Mouse (Mus musculus): ENCODE data around the gene Pemt.

The Pemt gene

GRCm38 (mm10) chr11:60001231-60001980 is 44.9 kb downstream of the Pemt start:
- DNase-seq (ENCODE audit: low spot score in 2 of 2) = no peak

DNA sequence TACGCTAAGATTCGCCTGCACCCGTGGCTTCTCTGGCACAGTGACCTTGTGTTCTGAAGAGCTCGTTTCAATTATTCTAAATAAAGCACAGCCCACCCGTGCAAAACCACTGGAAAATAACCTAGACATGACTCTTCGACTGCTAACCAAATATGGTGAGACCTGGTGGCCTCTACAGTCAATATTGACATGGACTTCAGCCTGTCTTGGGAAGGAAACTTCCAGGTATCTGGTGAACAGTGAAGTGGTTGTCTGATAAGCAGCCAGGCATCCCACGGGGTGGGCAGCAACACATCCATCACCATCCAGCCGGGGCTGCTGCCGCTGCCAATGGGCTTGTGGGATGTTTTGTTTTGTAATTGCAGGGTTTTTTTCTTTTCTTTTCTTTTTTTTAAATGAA is 52.0 kb downstream of the Pemt start:
- DNase-seq (ENCODE audit: low spot score in 2 of 2) = no peak

DNA sequence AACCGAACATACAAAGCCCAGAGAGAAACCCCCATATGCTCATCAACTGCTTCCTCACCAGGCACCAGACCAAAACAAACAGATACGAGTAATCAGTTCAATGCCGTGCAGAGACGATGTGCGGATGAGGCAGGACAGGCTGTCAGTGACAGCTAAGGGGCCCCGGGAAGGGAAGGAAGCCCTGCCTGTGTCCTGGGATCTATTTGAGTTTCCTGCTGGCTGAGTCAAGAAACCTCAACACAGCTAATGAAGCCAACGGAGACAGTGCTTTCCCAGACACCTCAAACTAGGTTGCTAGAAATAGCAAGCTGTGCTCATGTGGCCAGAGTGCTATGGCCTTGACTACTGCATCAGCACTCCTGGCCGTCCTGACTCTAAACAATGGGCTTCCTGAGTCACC is 54.9 kb downstream of the Pemt start:
- no peak for DNase-seq (ENCODE audit: low spot score in 2 of 2)

- no peak for DNase-seq (ENCODE audit: low spot score in 2 of 2)
Measured at GRCm38 (mm10) chr11:59989406-59989805, 56.9 kb downstream of the Pemt start.

GRCm38 (mm10) chr11:59977831-59978230 is 68.5 kb downstream of the Pemt start:
- no peak for DNase-seq (ENCODE audit: low spot score in 2 of 2)

DNA sequence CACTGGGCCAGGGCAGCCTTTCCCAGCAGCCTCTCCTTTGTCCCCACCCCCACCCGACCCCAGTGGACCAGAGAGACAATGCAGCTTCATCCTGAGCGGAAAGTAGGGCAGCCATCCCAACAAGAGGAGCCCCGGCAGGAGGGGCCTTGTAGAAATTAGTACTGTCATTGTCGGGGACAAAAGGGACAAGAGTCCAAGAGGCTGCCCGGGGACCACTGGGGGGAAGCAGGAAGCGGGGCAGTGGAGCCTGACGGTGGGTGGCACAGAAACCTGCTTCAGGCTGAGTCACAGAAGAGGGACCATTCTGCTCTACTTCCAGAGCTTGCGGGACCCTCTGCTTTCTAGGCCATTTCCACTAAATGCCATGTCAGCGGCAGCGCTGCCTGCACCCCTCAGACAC is 71.0 kb downstream of the Pemt start:
- no peak for DNase-seq (ENCODE audit: low spot score in 2 of 2)

- no peak for DNase-seq (ENCODE audit: low spot score in 2 of 2)
Measured at GRCm38 (mm10) chr11:59973389-59973788, 72.9 kb downstream of the Pemt start.

DNA sequence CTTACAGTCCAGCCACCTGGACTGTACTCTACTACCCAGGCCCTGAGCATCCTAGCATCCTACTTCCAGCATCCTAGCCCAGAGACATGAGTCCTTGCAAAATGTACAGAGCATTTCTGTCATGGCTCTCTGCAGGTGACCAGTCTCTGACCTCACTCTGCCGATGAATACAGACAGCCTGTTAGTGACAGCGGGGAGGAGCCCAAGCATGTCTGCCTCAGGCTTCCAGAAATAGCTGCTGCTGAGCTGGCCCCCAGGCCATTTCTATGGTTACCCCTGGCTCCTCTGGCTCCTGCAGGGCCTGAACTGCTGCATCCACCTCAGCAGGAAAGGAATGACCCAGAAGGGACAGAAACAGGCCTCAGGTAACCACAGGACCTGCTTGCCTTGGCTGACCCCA is 74.6 kb downstream of the Pemt start:
- no peak for DNase-seq (ENCODE audit: low spot score in 2 of 2)

GRCm38 (mm10) chr11:59970780-59971179 is 75.5 kb downstream of the Pemt start:
- no peak for DNase-seq (ENCODE audit: low spot score in 2 of 2)

DNA sequence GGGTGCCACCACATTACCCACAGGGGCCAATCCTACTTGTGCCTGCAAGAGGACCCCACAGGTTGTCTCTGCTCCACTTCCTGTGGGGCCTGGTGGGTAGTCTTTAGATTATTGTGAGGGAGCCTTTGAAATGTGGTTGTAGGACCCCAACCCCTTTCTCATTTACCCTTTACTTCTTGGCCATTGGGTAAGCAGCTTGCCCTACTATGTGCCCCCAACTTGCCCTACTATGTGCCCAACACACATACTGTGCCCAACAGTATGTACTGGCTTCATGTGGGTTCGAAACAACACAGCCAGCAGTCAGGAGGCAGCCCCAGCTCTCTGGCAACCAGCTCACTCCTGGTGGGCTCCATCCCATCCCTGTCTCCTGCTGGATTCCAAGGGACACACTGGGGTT is 78.5 kb downstream of the Pemt start:
- DNase-seq (ENCODE audit: low spot score in 2 of 2) = no peak

GRCm38 (mm10) chr11:59966102-59966483 is 80.2 kb downstream of the Pemt start:
- DNase-seq (ENCODE audit: low spot score in 2 of 2) = no peak

DNA sequence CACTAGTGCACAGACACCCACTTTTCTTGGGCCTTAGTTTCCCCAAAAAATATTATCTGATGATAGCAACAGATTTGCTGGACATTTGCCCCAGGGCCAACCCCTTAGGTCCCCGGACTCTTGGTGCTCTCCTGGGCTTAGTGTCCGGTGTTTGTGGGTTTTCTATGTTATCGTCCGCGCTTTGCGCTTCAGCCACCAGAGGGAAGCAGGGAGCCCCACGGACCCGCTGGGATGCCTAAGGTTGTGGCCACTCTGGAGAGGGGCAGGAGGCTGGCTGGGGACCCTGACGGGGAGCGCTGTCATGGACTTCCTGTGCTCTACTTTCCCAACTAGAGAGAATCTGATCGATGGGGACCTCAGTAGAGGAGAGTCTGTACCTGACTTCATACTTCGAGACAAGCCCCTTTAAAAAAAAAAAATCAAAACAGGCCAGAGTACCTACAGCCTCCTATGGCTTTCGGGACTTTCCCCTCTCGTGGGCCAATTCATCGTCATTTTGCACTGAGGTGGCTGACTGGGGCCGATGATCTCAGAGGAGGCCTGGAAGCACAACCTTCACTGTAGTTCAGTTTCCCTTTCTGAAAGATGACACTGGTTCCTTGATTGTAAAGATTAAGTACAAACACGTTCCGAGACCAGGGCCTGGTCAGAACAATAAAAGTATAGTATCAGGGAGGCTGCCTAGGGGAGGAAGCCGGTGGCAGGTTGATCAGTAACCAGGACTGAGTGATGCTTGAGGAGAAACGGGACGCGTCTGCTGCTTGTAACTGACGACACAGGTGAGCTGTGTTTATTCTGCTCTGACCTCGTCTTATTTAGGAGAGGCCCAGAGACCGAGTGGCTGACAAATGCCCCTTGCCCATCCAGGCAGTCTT is 80.8 kb downstream of the Pemt start:
- DNase-seq (ENCODE audit: low spot score in 2 of 2) = peak in 1 of 2 experiments; percentile 71

- DNase-seq (ENCODE audit: low spot score in 2 of 2) = peak in 1 of 2 experiments; percentile 45
Measured at GRCm38 (mm10) chr11:59964818-59965217, 81.5 kb downstream of the Pemt start, which contains the start of gene Rasd1. Rasd1 (minus strand) TSS chr11:59964944.

- peak in 1 of 2 experiments; percentile 28 for DNase-seq (ENCODE audit: low spot score in 2 of 2)
Measured at GRCm38 (mm10) chr11:59964163-59964758, 82.0 kb downstream of the Pemt start.

DNA sequence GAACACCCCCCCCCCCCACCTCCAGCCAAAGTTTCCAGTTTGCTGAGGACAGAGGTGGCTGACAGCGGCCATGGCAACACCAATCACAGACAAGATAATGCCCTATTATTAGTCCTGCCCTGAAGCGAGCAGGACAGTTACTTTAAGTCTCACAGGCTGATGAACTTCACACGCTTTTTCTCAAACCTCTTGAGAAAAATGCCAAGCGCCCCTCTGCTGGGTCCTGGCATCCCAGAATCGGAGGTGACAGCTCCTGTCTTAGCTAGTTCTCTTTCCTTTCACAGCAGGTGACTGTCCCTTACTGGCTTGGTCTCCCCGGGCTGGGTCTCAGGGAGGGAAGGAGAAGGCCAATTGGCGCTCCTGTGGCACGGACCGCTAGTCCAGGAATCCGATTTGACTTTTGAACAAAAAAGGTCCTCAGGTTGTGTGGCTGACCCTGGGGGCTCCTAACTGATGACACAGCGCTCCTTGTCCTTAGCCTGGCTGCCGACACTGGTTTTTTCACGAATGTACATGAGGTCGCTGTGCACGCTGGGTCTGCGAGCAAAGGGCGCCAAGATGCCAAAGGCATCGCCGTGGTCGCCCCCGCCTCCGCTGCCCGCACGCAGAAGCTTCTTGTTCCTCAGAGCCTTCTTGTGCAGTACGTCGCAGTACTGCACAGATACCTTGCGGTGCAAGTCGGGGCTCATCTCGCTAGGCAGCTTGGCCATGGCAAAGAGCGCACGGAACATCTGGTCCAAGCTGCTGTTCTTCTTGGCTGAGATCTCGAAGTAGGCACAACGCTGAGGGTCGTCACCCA is 82.7 kb downstream of the Pemt start:
- DNase-seq (ENCODE audit: low spot score in 2 of 2) = peak in 1 of 2 experiments; percentile 19

GRCm38 (mm10) chr11:59962590-59962989 is 83.7 kb downstream of the Pemt start:
- no peak for DNase-seq (ENCODE audit: low spot score in 2 of 2)

DNA sequence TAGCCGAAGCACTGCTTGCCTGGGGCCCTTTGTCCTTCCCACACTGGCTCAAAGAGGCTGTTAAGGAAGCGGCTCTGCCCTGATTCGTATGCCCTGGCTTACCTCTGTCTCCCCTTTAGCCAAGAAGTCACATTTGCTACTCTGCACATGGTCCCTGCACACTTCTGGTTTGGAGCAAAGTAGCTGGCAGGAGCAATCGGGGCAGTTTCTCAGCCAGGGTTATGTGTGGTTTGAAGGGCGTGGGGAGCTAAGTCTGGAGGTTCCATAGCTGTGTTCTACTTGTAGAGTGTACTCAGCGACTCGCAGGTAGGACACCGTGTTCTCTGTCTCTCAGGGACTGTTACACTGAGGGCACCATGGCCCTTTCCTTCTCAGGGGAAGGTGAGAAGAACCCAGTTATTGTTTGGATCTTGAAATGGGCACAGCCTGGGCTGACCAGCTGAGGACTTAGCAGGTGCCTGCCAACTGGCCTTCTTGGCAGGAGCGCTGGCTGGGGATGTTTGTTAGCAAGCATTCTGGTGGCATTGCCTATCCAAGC is 84.9 kb downstream of the Pemt start:
- no peak for DNase-seq (ENCODE audit: low spot score in 2 of 2)

DNA sequence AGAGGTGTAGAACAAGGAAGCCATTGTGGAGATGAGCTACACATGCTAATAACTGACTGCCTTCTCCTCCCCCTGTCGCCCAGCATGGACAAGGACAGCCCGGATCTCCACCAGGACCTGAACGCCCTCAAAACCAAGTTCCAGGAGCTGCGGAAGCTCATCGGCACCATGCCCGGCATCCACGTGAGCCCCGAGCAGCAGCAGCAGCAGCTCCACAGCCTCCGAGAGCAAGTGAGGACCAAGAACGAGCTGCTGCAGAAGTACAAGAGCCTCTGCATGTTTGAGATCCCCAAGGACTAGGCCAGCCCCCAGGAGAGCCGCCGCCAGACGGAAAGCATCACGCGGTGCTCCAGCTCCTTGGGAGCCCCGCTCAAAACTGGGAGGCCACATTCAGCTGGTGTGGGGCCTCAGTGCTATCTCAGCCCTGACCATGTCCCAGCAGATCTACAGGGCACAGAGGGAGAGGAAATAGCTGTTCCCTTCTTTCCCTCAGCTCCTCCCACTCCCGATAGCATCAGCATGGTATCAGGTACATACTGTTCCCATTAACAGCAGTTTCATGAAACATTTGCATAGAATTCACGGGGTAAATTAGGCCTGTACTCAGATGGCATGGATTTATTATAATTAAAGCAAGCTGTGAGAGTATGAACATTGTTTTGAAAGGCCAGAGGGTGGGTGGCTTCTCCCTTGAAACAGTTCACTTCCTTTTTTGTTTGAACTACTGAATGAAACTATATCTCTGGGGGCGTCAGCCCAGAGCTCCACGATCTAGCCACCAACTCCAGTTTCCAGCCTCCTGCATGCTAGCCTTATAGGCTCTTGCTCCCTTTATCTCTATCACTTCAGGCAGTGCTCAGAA is 85.6 kb downstream of the Pemt start:
- no peak for DNase-seq (ENCODE audit: low spot score in 2 of 2)

- DNase-seq (ENCODE audit: low spot score in 2 of 2) = no peak
Measured at GRCm38 (mm10) chr11:59959453-59959852, 86.8 kb downstream of the Pemt start.

GRCm38 (mm10) chr11:59956749-59957148 is 89.5 kb downstream of the Pemt start:
- DNase-seq (ENCODE audit: low spot score in 2 of 2) = no peak

Measured in frontal cortex, postnatal 10 days (tissue).